Mouse (Mus musculus) lung, embryonic 14.5 days (tissue): ENCODE results near the gene Hoxd11. TPM values are rescaled to one million over a fixed set of nuclear protein-coding genes. Genes with fewer than 3 reads are reported as not detected.

Experiments
- ATAC-seq: fragments of 200-750 bp; cut with Nextera tagmentation; 2 replicates; pipeline ENCODE4 v1.8.0; 2017; ENCODE audit warnings: mild to moderate bottlenecking, moderate TSS enrichment, moderate library complexity; ENCODE audit not compliant: insufficient read depth
- DNase-seq: peaks from one replicate; pipeline ENCODE4 v3.0.0-alpha.2; 2015
- H3K27ac ChIP-seq: fragments of 300-500 bp; sonication (generic); 2 replicates; pipeline ENCODE4 v1.5.1; 2014; ENCODE audit warnings: low read depth, mild to moderate bottlenecking, moderate library complexity
- H3K27me3 ChIP-seq: fragments of 300-500 bp; sonication (generic); 2 replicates; pipeline ENCODE4 v1.6.1; 2014; ENCODE audit warnings: low read length, control low read depth; ENCODE audit not compliant: insufficient read depth
- H3K36me3 ChIP-seq: fragments of 300-500 bp; sonication (generic); 2 replicates; pipeline ENCODE4 v1.6.1; 2014; ENCODE audit warnings: control low read depth; ENCODE audit not compliant: insufficient read depth
- H3K4me1 ChIP-seq: fragments of 300-500 bp; sonication (generic); 2 replicates; pipeline ENCODE4 v1.6.1; 2014; ENCODE audit warnings: antibody characterized with exemption, control low read depth; ENCODE audit not compliant: insufficient read depth
- H3K4me2 ChIP-seq: fragments of 300-500 bp; sonication (generic); 2 replicates; pipeline ENCODE4 v1.6.1; 2014; ENCODE audit warnings: mild to moderate bottlenecking
- H3K4me3 ChIP-seq: fragments of 300-500 bp; sonication (generic); 2 replicates; pipeline ENCODE4 v1.5.1; 2014; ENCODE audit warnings: low read depth, low read length
- H3K9ac ChIP-seq: fragments of 300-500 bp; sonication (generic); 2 replicates; pipeline ENCODE4 v1.6.1; 2014
- H3K9me3 ChIP-seq: fragments of 300-500 bp; sonication (generic); 2 replicates; pipeline ENCODE4 v1.6.1; 2016; ENCODE audit warnings: low read depth, low read length, control low read depth
- CTCF ChIP-seq: IDR thresholded peaks from 2 replicates; pipeline ENCODE4 v1.5.1; 2016; ENCODE audit warnings: antibody characterized with exemption, low read depth
- WGBS: fragments of 180-500 bp; shearing (Covaris S2); extraction: QIAGEN DNeasy Blood & Tissue Kit; methylation state at CpG from one replicate; pipeline ENCODE4 v1.1.7; 2014; 5-methylcytosine and 5-hydroxymethylcytosine counted together
- polyA plus RNA-seq: library from polyadenylated mRNA; unstranded; fragments of >200 nt; fragmentation: Nextera tagmentation; extraction: Ambion mirVana; gene quantifications from 2 replicates; pipeline ENCODE4 v1.2.1, GENCODE M21; 2014

The Hoxd11 gene
- polyA plus RNA-seq, 1 experiment from 2014 or later: not detected

DNA sequence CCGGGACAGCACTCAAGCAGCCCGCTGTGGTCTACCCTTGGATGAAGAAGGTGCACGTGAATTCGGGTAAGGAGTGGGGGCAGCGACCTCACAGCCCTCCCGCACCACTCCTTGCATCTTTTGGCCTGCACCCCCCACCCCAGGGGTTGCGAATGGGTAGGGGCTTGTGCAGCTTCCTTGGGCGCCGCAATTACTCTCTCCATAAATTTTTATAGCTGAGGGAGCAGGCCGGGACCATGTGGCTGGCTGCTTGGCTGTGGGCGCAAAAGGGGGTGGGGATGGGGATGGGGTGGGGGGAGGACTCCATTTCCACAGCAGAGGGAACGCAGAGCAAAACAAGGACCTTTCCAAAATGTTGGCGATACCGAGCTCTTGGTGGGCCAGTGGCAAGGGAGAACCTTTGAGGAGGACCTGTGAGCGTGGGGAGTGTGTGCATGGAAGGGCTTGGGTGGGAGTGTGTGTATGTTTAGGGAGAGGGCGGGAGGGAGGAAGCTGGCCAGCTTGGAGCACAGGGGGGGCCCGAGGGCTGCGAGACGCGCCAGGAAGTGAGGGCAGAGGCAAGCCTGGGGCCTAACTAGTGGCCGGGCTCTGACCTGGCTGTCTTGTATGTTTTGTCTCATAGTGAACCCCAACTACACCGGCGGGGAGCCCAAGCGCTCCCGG is 48.4 kb downstream of the Hoxd11 start:
- no peaks in the 10 kb centered on the region for H3K9me3 ChIP-seq
- H3K36me3 ChIP-seq: no peaks in the 10 kb centered on the region
- H3K27ac ChIP-seq: no peak overlapping the region
- peaks cover 99% of the 10 kb centered on the region for H3K27me3 ChIP-seq
- H3K4me1 ChIP-seq: no peaks in the 10 kb centered on the region
- H3K9ac ChIP-seq: no peak overlapping the region
- ATAC-seq (no peak; the same call in 1 of the 2 replicates), DNase-seq (no peak)
- peak overlapping the region; percentile 21 for H3K4me3 ChIP-seq
- TF ChIP-seq CTCF: no peak
- 2% methylated on average over 25 of the region's 25 CpGs for WGBS
- peak overlapping the region; percentile 34 for H3K4me2 ChIP-seq

GRCm38 (mm10) chr2:74728303-74728680 is 48.9 kb downstream of the Hoxd11 start:
- no peak for TF ChIP-seq CTCF
- H3K27ac ChIP-seq: no peak overlapping the region
- ATAC-seq: no peak
- H3K4me1 ChIP-seq: no peaks in the 10 kb centered on the region
- no peak overlapping the region for H3K4me2 ChIP-seq
- no peak for DNase-seq
- no peak overlapping the region for H3K4me3 ChIP-seq
- no peak overlapping the region for H3K9ac ChIP-seq
- no peaks in the 10 kb centered on the region for H3K9me3 ChIP-seq
- WGBS: 13% methylated on average over 13 of the region's 13 CpGs
- peaks cover 99% of the 10 kb centered on the region for H3K27me3 ChIP-seq
- no peaks in the 10 kb centered on the region for H3K36me3 ChIP-seq

DNA sequence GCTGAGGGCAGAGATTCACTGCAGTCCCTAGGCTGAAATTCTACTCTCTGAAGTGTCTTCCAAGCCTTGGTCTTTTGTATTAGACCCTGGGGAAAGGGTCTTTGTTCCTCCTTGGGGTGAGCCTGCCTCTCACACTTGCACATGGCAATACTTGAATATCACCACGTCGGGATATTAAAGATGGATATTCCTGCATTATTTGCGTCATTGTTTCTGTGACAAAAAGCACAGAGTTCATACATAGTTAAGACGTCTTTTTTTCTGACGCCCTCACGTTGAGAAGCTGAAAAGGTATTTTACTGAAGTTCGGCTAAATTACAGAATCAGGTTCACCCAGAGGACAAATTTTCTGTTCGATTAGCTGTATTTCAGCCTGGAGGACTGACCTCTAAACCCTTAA is 51.0 kb downstream of the Hoxd11 start:
- Histone ChIP-seq H3K36me3 (no peaks in the 10 kb centered on the region), H3K9me3 (no peaks in the 10 kb centered on the region), H3K4me3 (no peak overlapping the region), H3K9ac (no peak overlapping the region), H3K4me2 (no peak overlapping the region), H3K27ac (no peak overlapping the region), H3K27me3 (peaks cover 99% of the 10 kb centered on the region), H3K4me1 (no peaks in the 10 kb centered on the region)
- WGBS: 12% methylated on average over 8 of the region's 8 CpGs
- TF ChIP-seq CTCF: no peak
- DNase-seq: no peak
- ATAC-seq: no peak

GRCm38 (mm10) chr2:74731055-74731454 is 51.7 kb downstream of the Hoxd11 start:
- Histone ChIP-seq H3K4me1 (no peaks in the 10 kb centered on the region), H3K27ac (no peak overlapping the region), H3K36me3 (no peaks in the 10 kb centered on the region), H3K27me3 (peaks cover 99% of the 10 kb centered on the region), H3K4me3 (no peak overlapping the region), H3K9ac (no peak overlapping the region), H3K9me3 (no peaks in the 10 kb centered on the region), H3K4me2 (no peak overlapping the region)
- DNase-seq: no peak
- ATAC-seq: no peak
- TF ChIP-seq CTCF: no peak

DNA sequence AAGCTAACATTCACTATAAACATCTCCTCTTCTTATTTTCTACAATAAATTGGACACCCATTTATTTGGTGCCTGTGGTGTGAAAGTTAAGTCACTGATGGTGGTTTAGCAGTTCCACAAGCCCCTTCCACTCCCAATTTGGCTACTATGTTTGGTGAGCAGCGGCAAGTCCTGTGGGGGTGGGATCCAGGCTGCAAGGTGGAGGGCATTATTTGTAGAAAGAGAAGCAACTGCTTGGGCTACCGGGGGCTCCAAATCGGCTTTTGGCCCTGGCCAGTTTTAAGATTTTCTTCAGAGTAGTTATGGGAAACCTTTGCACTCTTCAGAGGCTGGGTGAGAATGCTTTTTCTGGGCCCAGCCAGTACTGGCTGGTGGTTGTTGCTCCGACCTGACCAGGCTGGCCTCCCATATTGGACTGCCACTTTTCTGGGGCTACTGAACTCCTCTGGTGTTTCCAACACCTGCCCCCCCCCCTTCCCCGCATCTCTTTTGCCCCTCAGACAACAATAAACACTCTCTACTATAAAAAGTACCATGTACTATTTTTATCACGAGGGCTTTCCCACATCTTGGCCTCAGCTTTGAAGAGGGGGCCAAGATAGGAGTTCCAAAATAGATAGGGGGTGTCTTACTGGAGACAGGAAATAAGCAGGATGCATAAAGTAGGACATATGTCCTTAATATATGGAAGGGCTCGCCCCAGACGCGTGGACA is 52.6 kb downstream of the Hoxd11 start:
- H3K4me2 ChIP-seq: no peak overlapping the region
- peaks cover 99% of the 10 kb centered on the region for H3K27me3 ChIP-seq
- H3K9ac ChIP-seq: no peak overlapping the region
- ATAC-seq (no peak), DNase-seq (no peak)
- no peaks in the 10 kb centered on the region for H3K4me1 ChIP-seq
- TF ChIP-seq CTCF: no peak
- no peaks in the 10 kb centered on the region for H3K9me3 ChIP-seq
- H3K4me3 ChIP-seq: no peak overlapping the region
- H3K36me3 ChIP-seq: no peaks in the 10 kb centered on the region
- H3K27ac ChIP-seq: no peak overlapping the region
- 8% methylated on average over 9 of the region's 9 CpGs for WGBS

GRCm38 (mm10) chr2:74732513-74733316 is 53.4 kb downstream of the Hoxd11 start:
- no peak for TF ChIP-seq CTCF
- Histone ChIP-seq H3K4me2 (peak overlapping the region; percentile 20; the same call in 1 of the 2 replicates), H3K9ac (no peak overlapping the region), H3K9me3 (no peaks in the 10 kb centered on the region), H3K36me3 (no peaks in the 10 kb centered on the region), H3K27me3 (peaks cover 99% of the 10 kb centered on the region), H3K4me1 (no peaks in the 10 kb centered on the region), H3K4me3 (no peak overlapping the region), H3K27ac (no peak overlapping the region)
- DNase-seq (no peak), ATAC-seq (no peak)
- 1% methylated on average over 52 of the region's 52 CpGs for WGBS

GRCm38 (mm10) chr2:74733317-74733661 is 53.9 kb downstream of the Hoxd11 start:
- ATAC-seq (no peak), DNase-seq (no peak)
- no peak overlapping the region for H3K4me3 ChIP-seq
- no peaks in the 10 kb centered on the region for H3K4me1 ChIP-seq
- no peak for TF ChIP-seq CTCF
- no peak overlapping the region for H3K4me2 ChIP-seq
- no peaks in the 10 kb centered on the region for H3K36me3 ChIP-seq
- H3K9me3 ChIP-seq: no peaks in the 10 kb centered on the region
- no peak overlapping the region for H3K27ac ChIP-seq
- WGBS: 2% methylated on average over 16 of the region's 16 CpGs
- no peak overlapping the region; the same call in 1 of the 2 replicates for H3K9ac ChIP-seq
- peaks cover 99% of the 10 kb centered on the region for H3K27me3 ChIP-seq
